8 mouse cellular contexts compared by ENCODE assay signal in genomic region chr2:3332484-3333242, GRCm38 (mm10). TPM values are rescaled to one million over a fixed set of nuclear protein-coding genes. Genes with fewer than 3 reads are reported as not detected.
DNase-seq lines count a peak whose midpoint lies in the region; ATAC-seq and TF ChIP-seq lines count a peak whose summit lies in the region.

Rpp38 (minus strand) TSS chr2:3332643.

- peak; percentile 95 for ATAC-seq in cerebellum, adult (ENCODE audit: insufficient number of reproducible peaks, low FRiP score, low TSS enrichment)
- peak; percentile 98 for ATAC-seq in forebrain, embryonic 14.5 days
- ATAC-seq in neutrophil, adult 5-6 weeks (ENCODE audit: extremely low read depth, insufficient number of reproducible peaks, low FRiP score, poor library complexity, severe bottlenecking): peak; percentile 88

- no peak for TF ChIP-seq POLR2A in ES-Bruce4 (IDR thresholded peaks at IDR 0.05; ENCODE audit: insufficient read depth, low read length)
- TF ChIP-seq POLR2A in lung, adult 2 months (IDR thresholded peaks at IDR 0.05; ENCODE audit: borderline replicate concordance, extremely low read depth, low read depth, low read length): peak; percentile 62; the same call in 1 of the 2 replicates

- intact Hi-C loops in heart, postnatal 25 days (cut with DNase I): loop anchor here (2.0 to 10.0 kb wide), 3 partner anchors 48 to 182 kb away; partner anchors contain the start of genes Cdnf, Gm45902, Hspa14 and Nmt2

- H3K4me1 ChIP-seq in ES-Bruce4 (ENCODE audit: control insufficient read depth, insufficient read depth, low read length): no peaks in the 10 kb centered on the region
- H3K4me1 ChIP-seq in forebrain, embryonic 14.5 days (ENCODE audit: control insufficient read depth, insufficient read depth, low read length): peaks cover 13% of the 10 kb centered on the region
- no peaks in the 10 kb centered on the region for H3K4me1 ChIP-seq in lung, adult 2 months (ENCODE audit: control insufficient read depth, insufficient read depth, low read length)

- no peaks in the 10 kb centered on the region for H3K27me3 ChIP-seq in ES-Bruce4 (ENCODE audit: control insufficient read depth, insufficient read depth, low read length, poor library complexity, severe bottlenecking)
- H3K27me3 ChIP-seq in forebrain, embryonic 14.5 days (replicated peaks; ENCODE audit: control insufficient read depth, insufficient read depth, low read length): 0 out of 2 replicates have a peak, but pooled peaks cover 3% of the 10 kb centered on the region

- no peaks in the 10 kb centered on the region for H3K9me3 ChIP-seq in ES-Bruce4 (replicated peaks; ENCODE audit: control insufficient read depth, insufficient read depth, low read length, poor library complexity, severe bottlenecking)
- H3K9me3 ChIP-seq in forebrain, embryonic 14.5 days (replicated peaks; ENCODE audit: control insufficient read depth, low read length): no peaks in the 10 kb centered on the region

- peak within 1 kb of the TSS; percentile 5; the same call in 1 of the 2 replicates for H3K27ac ChIP-seq in ES-Bruce4 (ENCODE audit: insufficient read depth, low read length)
- H3K27ac ChIP-seq in forebrain, embryonic 14.5 days (ENCODE audit: low read depth, low read length): peak within 1 kb of the TSS; percentile 69

- 1% methylated on average over 45 of the region's 45 CpGs for WGBS in forebrain, embryonic 14.5 days
- under 1% methylated on average over 45 of the region's 45 CpGs for WGBS in lung, adult 2 months

- H3K4me3 ChIP-seq in ES-Bruce4 (ENCODE audit: low read depth, low read length): peak within 1 kb of the TSS; percentile 92
- H3K4me3 ChIP-seq in forebrain, embryonic 14.5 days (ENCODE audit: low read depth, low read length): peak within 1 kb of the TSS; percentile 63
- peak within 1 kb of the TSS; percentile 81 for H3K4me3 ChIP-seq in lung, adult 2 months (replicated peaks; ENCODE audit: extremely low read depth, low read depth, low read length)

- peak within 1 kb of the TSS; percentile 60 for H3K4me2 ChIP-seq in forebrain, embryonic 14.5 days (ENCODE audit: low read length)

- peaks cover 20% of the 10 kb centered on the region for H3K36me3 ChIP-seq in ES-Bruce4 (ENCODE audit: control insufficient read depth, insufficient read depth, low read length, poor library complexity, severe bottlenecking)
- peaks cover 15% of the 10 kb centered on the region for H3K36me3 ChIP-seq in forebrain, embryonic 14.5 days (ENCODE audit: control insufficient read depth, insufficient read depth, low read length)

- TF ChIP-seq CTCF in ES-Bruce4 (IDR thresholded peaks at IDR 0.05; ENCODE audit: low read depth, low read length): no peak
- TF ChIP-seq CTCF in lung, adult 2 months (IDR thresholded peaks at IDR 0.05; ENCODE audit: insufficient read depth, low read length): no peak

- H3K9ac ChIP-seq in ES-Bruce4 (ENCODE audit: low read depth, poor library complexity, severe bottlenecking): peak within 1 kb of the TSS; percentile 73
- H3K9ac ChIP-seq in forebrain, embryonic 14.5 days (ENCODE audit: low read length): peak within 1 kb of the TSS; percentile 71

- TF ChIP-seq EP300 in ES-Bruce4 (IDR thresholded peaks at IDR 0.05; ENCODE audit: insufficient read depth, low read depth, low read length): 0 out of 2 replicates have a peak, but pooled peaks have one; percentile 28

- DNase-seq in forebrain, embryonic 14.5 days (ENCODE audit: low spot score): peak; percentile 99
- peak; percentile 97 for DNase-seq in heart, postnatal 25 days (ENCODE audit: low spot score)
- DNase-seq in layer of hippocampus, adult 18-20 months (ENCODE audit: low spot score in 2 of 2): peak; percentile 99
- peak; percentile 99 for DNase-seq in lung, adult 2 months
- DNase-seq in thymus, adult 18-20 months: peak; percentile 98 to 99

RNA-seq across cellular contexts. Expression of gene Rpp38, which starts in this region (rescaled TPM):
- polyA plus RNA-seq in ES-Bruce4 (2011; ENCODE audit: insufficient read depth, insufficient read length, low read depth, missing spikeins): 17.1 and 19.0 TPM in 2 replicates
- polyA plus RNA-seq in forebrain, embryonic 14.5 days (2014; fragmentation: Nextera tagmentation; extraction: Ambion mirVana): 19.4 and 20.3 TPM in 2 replicates
- total RNA-seq in heart, postnatal 25 days (2021): 1 to 10 TPM; 3.8 to 4.1 TPM
- total RNA-seq in layer of hippocampus, adult 18-20 months (2021): 10 to 100 TPM; 10.7 to 11.9 TPM
- 1.1 and 2.2 TPM in 2 replicates for polyA plus RNA-seq in lung, adult 2 months (2012; rRNA removed)
- 4.1 and 4.2 TPM in 2 replicates for total RNA-seq in neutrophil, adult 5-6 weeks (2017)

Comparison
In these comparisons a context has a peak if more than half of its experiments do, and no peak if none do; other contexts are left out.
1. Peak in every context shown above with its lines: DNase-seq, ATAC-seq, H3K4me3 ChIP-seq and H3K27ac ChIP-seq.